ENCODE assay signal across 7 mouse cellular contexts in the genomic region with DNA sequence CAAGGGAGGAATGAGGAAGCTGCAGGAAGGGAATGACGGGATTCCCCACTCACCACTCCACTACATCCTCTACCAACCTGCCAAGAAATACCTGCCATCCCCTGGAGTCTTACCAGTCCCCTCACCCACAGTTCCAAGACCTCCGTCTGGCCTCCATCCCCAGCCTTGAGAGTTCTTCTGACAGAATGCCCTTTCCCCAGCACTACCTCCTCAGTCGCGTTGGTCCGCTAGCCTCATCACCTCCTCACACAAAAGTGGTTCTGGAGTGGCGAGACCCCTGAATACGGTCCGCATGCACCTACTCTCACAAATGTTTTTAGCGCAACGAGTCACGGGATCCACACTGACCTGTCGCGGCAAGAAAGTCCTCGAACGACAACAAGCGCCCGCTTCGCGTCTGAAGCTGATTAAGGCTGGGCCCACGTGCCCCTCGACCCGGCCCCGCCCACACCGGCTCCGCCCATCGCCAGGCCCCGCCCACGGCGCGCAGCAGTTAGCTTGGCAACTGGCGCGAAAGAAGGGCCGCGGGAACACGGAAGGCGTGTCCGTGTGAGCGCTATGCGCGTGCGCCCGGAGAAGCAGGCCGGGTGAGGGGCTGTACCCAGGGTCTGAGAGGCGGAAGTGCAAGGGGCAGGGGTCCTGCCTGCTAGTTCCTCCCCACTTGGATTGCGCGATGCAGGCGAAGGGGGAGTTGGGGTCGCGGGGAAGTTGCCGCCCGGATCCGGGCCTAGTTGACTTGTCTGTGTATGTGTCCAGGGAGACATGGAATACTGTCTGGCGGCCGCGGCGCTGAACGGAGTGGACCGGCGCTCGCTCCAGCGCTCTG. TPM values are rescaled to one million over a fixed set of nuclear protein-coding genes. Genes with fewer than 3 reads are reported as not detected.
A peak's percentile ranks its signal among the peaks of the same experiment; 100 is the strongest.
DNase-seq lines count a peak whose midpoint lies in the region; ATAC-seq and TF ChIP-seq lines count a peak whose summit lies in the region.

A gene (minus strand): TSS at position 416 of the 826 bp plus-strand sequence.
A gene (plus strand): TSS at position 501 of the 826 bp plus-strand sequence.

- DNase-seq in adrenal gland, postnatal 36 days, result peak; percentile 99
- peak; percentile 95 to 97 for DNase-seq in heart, adult 18-20 months
- DNase-seq in kidney, adult 2 months, result peak; percentile 97
- DNase-seq in spleen, adult 2 months (ENCODE audit: low read depth in 1 of 2, low spot score in 2 of 2), result peak; percentile 78 to 91

- H3K27me3 ChIP-seq in embryonic facial prominence, embryonic 13.5 days, result no peaks in the 10 kb centered on the region
- H3K27me3 ChIP-seq in kidney, adult 2 months (replicated peaks; ENCODE audit: control insufficient read depth, insufficient read depth, low read length), result no peaks in the 10 kb centered on the region
- no peaks in the 10 kb centered on the region for H3K27me3 ChIP-seq in limb, embryonic 12.5 days
- no peaks in the 10 kb centered on the region for H3K27me3 ChIP-seq in midbrain, embryonic 15.5 days (replicated peaks)
- H3K27me3 ChIP-seq in spleen, adult 2 months (ENCODE audit: control insufficient read depth, insufficient read depth, low read length), result no peaks in the 10 kb centered on the region

- no peak for TF ChIP-seq CTCF in kidney, adult 2 months (conservative IDR thresholded peaks at IDR 0.05; ENCODE audit: insufficient read depth, insufficient read length, low read depth, low read length)
- no peak for TF ChIP-seq CTCF in spleen, adult 2 months (IDR thresholded peaks at IDR 0.05; ENCODE audit: extremely low read depth, insufficient read depth, insufficient read length, insufficient replicate concordance)

- H3K4me1 ChIP-seq in embryonic facial prominence, embryonic 13.5 days, result peaks cover 25% of the 10 kb centered on the region
- peaks cover 9% of the 10 kb centered on the region; the same call in 1 of the 2 replicates for H3K4me1 ChIP-seq in kidney, adult 2 months (ENCODE audit: control insufficient read depth, insufficient read depth, low read length)
- H3K4me1 ChIP-seq in limb, embryonic 12.5 days (replicated peaks), result peaks cover 12% of the 10 kb centered on the region
- peaks cover 10% of the 10 kb centered on the region for H3K4me1 ChIP-seq in midbrain, embryonic 15.5 days
- H3K4me1 ChIP-seq in spleen, adult 2 months (ENCODE audit: control insufficient read depth, insufficient read depth, insufficient read length), result peaks cover 5% of the 10 kb centered on the region; the same call in 1 of the 2 replicates

- TF ChIP-seq POLR2A in kidney, adult 2 months (IDR thresholded peaks at IDR 0.05; ENCODE audit: low read depth, low read length), result peak; percentile 40
- TF ChIP-seq POLR2A in spleen, adult 2 months (IDR thresholded peaks at IDR 0.05; ENCODE audit: low read depth, low read length), result peak; percentile 70; the same call in 1 of the 2 replicates

- H3K36me3 ChIP-seq in embryonic facial prominence, embryonic 13.5 days, result no peaks in the 10 kb centered on the region
- no peaks in the 10 kb centered on the region; the same call in 1 of the 2 replicates for H3K36me3 ChIP-seq in kidney, adult 2 months (ENCODE audit: control insufficient read depth, insufficient read depth, low read length)
- no peaks in the 10 kb centered on the region; the same call in 1 of the 2 replicates for H3K36me3 ChIP-seq in limb, embryonic 12.5 days
- H3K36me3 ChIP-seq in midbrain, embryonic 15.5 days (replicated peaks), result no peaks in the 10 kb centered on the region
- H3K36me3 ChIP-seq in spleen, adult 2 months (ENCODE audit: control insufficient read depth, insufficient read depth, low read length), result no peaks in the 10 kb centered on the region

- peak within 1 kb of the TSS; percentile 68 for H3K4me3 ChIP-seq in embryonic facial prominence, embryonic 13.5 days
- peak within 1 kb of the TSS; percentile 91 for H3K4me3 ChIP-seq in kidney, adult 2 months (ENCODE audit: insufficient read depth, low read depth, low read length)
- peak within 1 kb of the TSS; percentile 64 for H3K4me3 ChIP-seq in limb, embryonic 12.5 days (replicated peaks)
- H3K4me3 ChIP-seq in midbrain, embryonic 15.5 days, result peak within 1 kb of the TSS; percentile 72
- H3K4me3 ChIP-seq in spleen, adult 2 months (ENCODE audit: extremely low read depth, insufficient read depth, insufficient read length), result peak within 1 kb of the TSS; percentile 70

- H3K9ac ChIP-seq in embryonic facial prominence, embryonic 13.5 days, result peak within 1 kb of the TSS; percentile 77
- peak within 1 kb of the TSS; percentile 75 for H3K9ac ChIP-seq in limb, embryonic 12.5 days (replicated peaks)
- peak within 1 kb of the TSS; percentile 60 for H3K9ac ChIP-seq in midbrain, embryonic 15.5 days

- H3K27ac ChIP-seq in embryonic facial prominence, embryonic 13.5 days, result peak within 1 kb of the TSS; percentile 75
- H3K27ac ChIP-seq in kidney, adult 2 months (ENCODE audit: insufficient read depth, low read depth, low read length), result peak within 1 kb of the TSS; percentile 74
- H3K27ac ChIP-seq in limb, embryonic 12.5 days, result peak within 1 kb of the TSS; percentile 80
- peak within 1 kb of the TSS; percentile 72 for H3K27ac ChIP-seq in midbrain, embryonic 15.5 days
- H3K27ac ChIP-seq in spleen, adult 2 months (ENCODE audit: insufficient read depth, low read length), result peak within 1 kb of the TSS; percentile 7; the same call in 1 of the 2 replicates

- WGBS in embryonic facial prominence, embryonic 13.5 days, result 1% methylated on average over 61 of the region's 61 CpGs
- 2% methylated on average over 61 of the region's 61 CpGs for WGBS in kidney, adult 2 months
- under 1% methylated on average over 61 of the region's 61 CpGs for WGBS in limb, embryonic 12.5 days
- under 1% methylated on average over 61 of the region's 61 CpGs for WGBS in midbrain, embryonic 15.5 days
- 3% methylated on average over 61 of the region's 61 CpGs for WGBS in spleen, adult 2 months

- peak; percentile 96 for ATAC-seq in embryonic facial prominence, embryonic 13.5 days (ENCODE audit: insufficient number of reproducible peaks, insufficient read depth, low FRiP score, low TSS enrichment, low read depth)
- peak; percentile 96 for ATAC-seq in limb, embryonic 12.5 days (ENCODE audit: insufficient number of reproducible peaks, insufficient read depth, low FRiP score, low TSS enrichment, low read depth)
- ATAC-seq in midbrain, embryonic 15.5 days (replicated peaks), result peak; percentile 97

- H3K9me3 ChIP-seq in embryonic facial prominence, embryonic 13.5 days, result no peaks in the 10 kb centered on the region
- no peaks in the 10 kb centered on the region for H3K9me3 ChIP-seq in limb, embryonic 12.5 days
- no peaks in the 10 kb centered on the region for H3K9me3 ChIP-seq in midbrain, embryonic 15.5 days

- H3K4me2 ChIP-seq in embryonic facial prominence, embryonic 13.5 days, result peak within 1 kb of the TSS; percentile 76
- peak within 1 kb of the TSS; percentile 70 for H3K4me2 ChIP-seq in limb, embryonic 12.5 days
- H3K4me2 ChIP-seq in midbrain, embryonic 15.5 days, result peak within 1 kb of the TSS; percentile 83

RNA-seq across cellular contexts. Expression of the first gene that starts in this region (rescaled TPM):
- 10 to 100 TPM; 37.9 to 45.8 TPM for total RNA-seq in adrenal gland, postnatal 36 days (2021)
- polyA plus RNA-seq in embryonic facial prominence, embryonic 13.5 days (2015; fragmentation: Nextera tagmentation; extraction: Ambion mirVana), result 45.1 and 58.3 TPM in 2 replicates
- total RNA-seq in heart, adult 18-20 months (2021), result 10 to 100 TPM; 19.3 to 27.9 TPM
- polyA plus RNA-seq in kidney, adult 2 months (2012; rRNA removed), result 39.5 and 47.6 TPM in 2 replicates
- polyA plus RNA-seq in limb, embryonic 12.5 days (2016; fragmentation: Nextera tagmentation; extraction: Ambion mirVana), result 43.4 and 46.7 TPM in 2 replicates
- polyA plus RNA-seq in midbrain, embryonic 15.5 days (2015; fragmentation: Nextera tagmentation; extraction: Ambion mirVana), result 19.4 and 19.7 TPM in 2 replicates
- 29.9 and 34.6 TPM in 2 replicates for polyA plus RNA-seq in spleen, adult 2 months (2012; rRNA removed)

RNA-seq across cellular contexts. Expression of the second gene that starts in this region (rescaled TPM):
- 10 to 100 TPM; 23.6 to 30.0 TPM for total RNA-seq in adrenal gland, postnatal 36 days (2021)
- polyA plus RNA-seq in embryonic facial prominence, embryonic 13.5 days (2015; fragmentation: Nextera tagmentation; extraction: Ambion mirVana), result 30.8 and 33.7 TPM in 2 replicates
- total RNA-seq in heart, adult 18-20 months (2021), result 10 to 100 TPM; 13.5 to 14.7 TPM
- 24.7 and 29.8 TPM in 2 replicates for polyA plus RNA-seq in kidney, adult 2 months (2012; rRNA removed)
- polyA plus RNA-seq in limb, embryonic 12.5 days (2016; fragmentation: Nextera tagmentation; extraction: Ambion mirVana), result 24.2 and 26.0 TPM in 2 replicates
- 13.1 and 16.1 TPM in 2 replicates for polyA plus RNA-seq in midbrain, embryonic 15.5 days (2015; fragmentation: Nextera tagmentation; extraction: Ambion mirVana)
- polyA plus RNA-seq in spleen, adult 2 months (2012; rRNA removed), result 6.9 and 9.0 TPM in 2 replicates

Comparison
In these comparisons a context has a peak if more than half of its experiments do, and no peak if none do; other contexts are left out.
1. Peak in every context shown above with its lines: DNase-seq, ATAC-seq, H3K4me3 ChIP-seq and H3K27ac ChIP-seq.
2. H3K27ac ChIP-seq: peak in every context shown above with its lines; median percentile 80 in limb, embryonic 12.5 days; 75 in embryonic facial prominence, embryonic 13.5 days; 74 in kidney, adult 2 months; 72 in midbrain, embryonic 15.5 days; 7 in spleen, adult 2 months.